Mouse (Mus musculus): ENCODE data around the gene Lrrc66.

- TF ChIP-seq CTCF (IDR thresholded peaks at IDR 0.05; ENCODE audit: extremely low read depth, insufficient read depth, insufficient read length, insufficient replicate concordance) (no peak), POLR2A (IDR thresholded peaks at IDR 0.05; ENCODE audit: low read depth, low read length) (no peak)
Observed at GRCm38 (mm10) chr5:73599991-73600390, 32.3 kb downstream of the Lrrc66 start.

Measured in spleen, adult 2 months (tissue).